Mouse (Mus musculus) E14TG2a.4 (cell line): ENCODE measurements around the gene Zbtb43.

Experiments
- CTCF ChIP-seq: conservative IDR thresholded peaks from 2 replicates; pipeline ENCODE4 v1.5.1; 2014; ENCODE audit warnings: low read length
- POU5F1 ChIP-seq: IDR thresholded peaks from 2 replicates; pipeline ENCODE4 v1.6.1; 2014; ENCODE audit warnings: low read length, borderline replicate concordance

GRCm38 (mm10) chr2:33462066-33462465 is 6.3 kb downstream of the Zbtb43 start:
- no peak for TF ChIP-seq CTCF
- TF ChIP-seq POU5F1: no peak
